Mouse (Mus musculus) heart, postnatal 4 days (tissue): ENCODE data around the gene Ap1s3. TPM values are rescaled to one million over a fixed set of nuclear protein-coding genes. Genes with fewer than 3 reads are reported as not detected.

Experiments used
- DNase-seq: peaks from one replicate; pipeline ENCODE4 v3.0.0; 2021
- total RNA-seq, 2 experiments: library from RNA; stranded (reverse); gene quantifications; 2 replicates each; pipeline ENCODE4 v1.2.3; 2021

Ap1s3 gene
- 1 to 10 TPM; 2.4 to 3.2 TPM for total RNA-seq

GRCm38 (mm10) chr1:79671543-79672337 is at the start of gene Ap1s3:
TSS of gene Ap1s3 (minus strand) at chr1:79671972.
- DNase-seq: peak; percentile 25

DNA sequence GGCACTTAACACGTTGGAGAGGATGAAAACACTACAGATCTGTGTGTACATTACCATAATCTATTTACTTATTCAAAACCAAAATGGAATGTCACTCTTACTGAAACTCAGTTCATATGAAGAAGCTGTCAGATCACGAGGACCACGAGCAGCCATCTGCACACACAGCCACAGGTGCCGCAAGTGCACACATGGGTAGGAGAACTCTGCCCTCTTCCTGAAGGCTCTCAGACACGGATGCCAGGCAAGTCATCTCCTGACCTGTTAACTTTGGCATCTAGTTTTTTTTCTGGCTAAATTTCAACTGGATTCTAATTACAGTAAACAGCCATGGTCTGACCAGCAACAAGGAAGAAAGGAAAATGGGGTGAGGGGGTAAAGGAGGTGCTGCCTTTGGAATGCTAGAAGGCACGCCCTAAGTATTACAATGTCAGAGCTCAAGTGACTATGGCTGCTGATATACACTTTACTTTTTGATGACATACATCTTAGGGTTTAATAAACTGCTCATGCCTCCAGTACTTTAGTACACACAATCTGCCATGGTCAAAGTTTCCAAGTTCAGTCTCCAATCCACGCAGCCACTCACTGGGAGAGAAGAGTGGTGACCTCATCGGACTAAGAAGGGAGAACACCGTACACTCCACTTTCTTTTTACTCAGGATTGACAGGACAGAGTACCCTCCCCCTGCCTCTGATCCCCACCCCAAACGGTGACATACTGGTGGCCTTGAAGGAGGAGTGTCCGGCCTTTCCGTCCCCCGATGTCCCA is 42.6 kb upstream of the Ap1s3 start:
- DNase-seq: no peak

GRCm38 (mm10) chr1:79713081-79713480 is 41.3 kb upstream of the Ap1s3 start:
- DNase-seq: peak; percentile 1

DNA sequence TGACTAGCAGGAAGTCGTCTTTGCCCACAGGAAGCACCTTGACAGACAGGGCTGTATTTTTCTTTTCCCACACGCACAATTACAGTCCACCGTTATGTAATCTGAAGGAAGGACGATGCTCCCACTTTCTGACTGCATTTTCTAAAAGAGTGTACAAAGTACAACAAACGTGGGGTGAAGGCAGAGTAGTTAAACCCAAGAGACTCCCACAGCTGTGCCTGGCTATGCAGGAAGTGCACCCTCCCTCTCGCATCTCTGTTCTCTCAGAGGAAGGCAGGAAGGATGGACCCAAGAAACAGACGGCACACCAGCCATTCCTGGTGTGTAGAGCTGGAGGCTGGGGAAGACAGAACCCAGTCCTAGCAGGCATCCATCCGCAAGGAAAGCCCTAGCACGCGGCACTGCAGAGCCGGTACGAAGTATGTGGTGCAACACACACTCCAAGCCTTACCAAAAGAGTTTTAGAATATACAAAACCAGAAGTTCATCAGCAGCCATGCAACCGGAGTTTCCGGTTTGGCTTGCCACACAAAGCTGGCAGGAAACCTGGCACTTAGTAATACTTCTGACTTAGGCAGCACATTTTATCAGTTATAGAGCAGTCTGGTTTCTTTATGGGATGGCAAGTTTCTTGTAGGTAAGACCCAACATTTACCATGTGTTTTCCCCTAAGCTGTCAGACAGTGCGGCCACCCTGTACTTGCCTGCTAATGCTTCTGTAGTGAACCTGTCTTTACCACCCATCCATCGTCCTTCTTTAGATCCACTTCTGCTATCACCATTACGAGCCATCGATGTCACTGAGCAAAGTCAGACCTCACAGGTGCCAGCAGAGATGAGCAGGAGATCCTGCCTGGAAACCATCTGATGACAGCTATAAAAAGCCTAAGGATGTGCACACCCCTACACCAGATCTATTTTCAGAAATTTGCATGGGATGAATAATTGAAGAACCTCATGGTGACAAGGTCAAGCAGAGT is 39.7 kb upstream of the Ap1s3 start:
- no peak for DNase-seq

GRCm38 (mm10) chr1:79710678-79711077 is 38.9 kb upstream of the Ap1s3 start:
- DNase-seq: no peak

GRCm38 (mm10) chr1:79710216-79710615 is 38.4 kb upstream of the Ap1s3 start:
- DNase-seq: no peak

DNA sequence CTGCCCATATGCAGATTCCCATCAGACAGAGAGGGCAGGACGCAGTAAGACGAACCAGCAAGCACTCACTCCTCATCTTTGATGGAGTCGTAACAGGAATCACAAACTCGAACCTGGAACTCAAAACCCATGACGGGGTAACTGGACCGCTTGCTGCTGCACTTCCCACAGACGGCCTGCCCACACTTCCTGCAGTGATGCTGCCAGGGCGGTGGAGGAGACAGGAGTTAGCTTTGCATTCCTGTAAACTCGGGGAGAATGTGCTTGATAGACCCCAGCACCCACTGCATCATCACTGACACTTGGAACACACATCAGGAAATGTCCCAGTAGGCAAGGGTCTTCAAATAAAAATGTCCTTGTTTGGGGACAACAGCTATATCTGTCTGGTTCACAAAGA is 35.6 kb upstream of the Ap1s3 start:
- DNase-seq: no peak

GRCm38 (mm10) chr1:79706707-79707106 is 34.9 kb upstream of the Ap1s3 start:
- DNase-seq: no peak

- DNase-seq: no peak
Measured at GRCm38 (mm10) chr1:79704672-79705071, 32.9 kb upstream of the Ap1s3 start.

DNA sequence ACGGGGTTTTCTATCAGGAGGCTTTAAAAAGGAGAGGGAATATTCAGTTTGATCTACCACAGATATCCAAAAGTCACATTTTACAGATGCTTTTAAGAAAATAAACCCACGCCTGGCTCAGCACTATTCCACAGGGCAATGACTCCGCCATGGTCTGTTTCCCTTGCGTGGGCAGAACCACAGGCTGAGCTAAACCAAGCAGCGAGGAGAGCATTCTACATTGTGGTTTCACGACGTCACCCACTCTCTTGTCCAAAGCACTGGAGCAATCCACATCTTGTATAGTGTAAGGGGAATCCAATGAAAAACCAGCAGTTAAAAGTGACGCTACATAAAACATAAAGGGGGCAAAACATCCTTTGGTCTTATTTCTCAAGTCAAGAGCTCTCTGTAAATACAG is 31.7 kb upstream of the Ap1s3 start:
- no peak for DNase-seq

DNA sequence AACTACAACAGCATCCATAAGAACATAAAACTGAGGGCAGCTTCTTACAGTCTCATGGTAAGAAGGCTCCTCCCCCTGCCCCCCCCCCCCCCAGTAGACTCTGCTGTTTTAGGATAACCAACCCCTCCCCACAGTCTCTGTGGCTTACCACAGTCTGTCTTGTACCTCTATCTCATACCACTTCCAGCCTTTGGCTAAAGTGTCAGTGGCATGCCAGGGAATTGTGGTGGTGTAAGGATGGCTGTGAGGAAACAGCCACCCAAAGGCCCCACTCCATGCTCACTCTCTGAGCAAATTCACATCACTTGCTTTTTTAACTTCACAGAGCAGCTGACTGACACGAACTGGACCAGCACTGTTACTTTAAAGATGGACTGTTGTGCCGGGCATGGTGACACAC is 26.7 kb upstream of the Ap1s3 start:
- no peak for DNase-seq

DNA sequence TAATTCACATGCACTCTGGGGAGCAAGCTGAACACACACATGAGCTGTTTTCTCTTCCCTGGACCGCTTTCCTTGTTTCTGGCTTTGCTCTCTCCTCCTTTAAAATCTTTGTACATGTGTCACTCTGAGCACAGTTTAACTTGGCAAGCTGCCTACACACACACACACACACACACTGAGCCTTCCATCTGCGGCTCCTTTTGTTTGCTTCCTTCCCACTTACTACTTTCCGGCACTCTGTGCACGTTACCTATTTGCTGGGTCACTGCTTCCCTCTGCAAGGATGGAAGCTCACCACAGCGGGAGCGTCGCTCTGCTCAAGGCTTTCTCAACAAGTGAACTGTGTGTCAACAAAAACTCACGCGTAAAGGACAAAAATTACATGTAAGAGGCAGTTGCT is 25.6 kb upstream of the Ap1s3 start:
- peak; percentile 26 for DNase-seq

- no peak for DNase-seq
Measured at GRCm38 (mm10) chr1:79696933-79697332, 25.2 kb upstream of the Ap1s3 start.

GRCm38 (mm10) chr1:79692482-79692881 is 20.7 kb upstream of the Ap1s3 start:
- DNase-seq: no peak

DNA sequence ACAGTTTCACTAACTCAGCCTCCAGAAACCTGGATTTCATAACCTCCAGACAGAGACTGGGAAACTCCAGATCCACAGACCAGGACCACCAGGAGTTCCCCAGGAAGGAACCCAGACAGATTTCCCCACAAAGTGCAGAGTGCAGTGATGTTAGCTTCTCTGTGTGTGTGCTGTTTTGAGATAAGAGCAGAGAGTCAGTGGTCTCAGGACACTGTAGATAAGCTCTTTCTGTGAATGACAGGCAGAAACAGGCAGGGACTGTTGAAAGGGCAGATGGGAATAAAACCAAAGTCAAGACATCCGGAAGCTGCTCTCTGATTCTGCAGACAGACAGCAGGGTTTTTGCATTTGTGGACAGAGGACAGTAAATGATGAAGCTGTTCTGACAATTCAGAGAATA is 15.5 kb upstream of the Ap1s3 start:
- DNase-seq: no peak

DNA sequence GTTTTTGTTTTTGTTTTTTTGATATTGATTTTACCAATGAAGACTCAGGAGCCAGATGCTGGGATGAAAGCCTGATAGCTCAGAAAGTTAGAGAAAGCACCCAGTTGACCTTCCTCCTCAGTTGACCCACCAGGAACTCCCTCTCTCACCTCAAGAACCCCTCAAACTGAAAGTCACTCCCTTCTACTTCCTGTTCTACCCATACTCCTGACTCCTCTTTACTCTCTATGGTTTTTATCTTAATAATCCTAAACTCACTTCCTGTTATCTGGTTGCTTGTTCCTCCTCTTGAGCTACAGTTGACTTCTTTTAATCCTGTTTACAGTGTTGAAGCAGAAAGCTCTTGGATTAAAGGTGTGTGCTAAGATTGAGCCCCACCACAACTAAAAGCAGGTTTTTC is 12.3 kb upstream of the Ap1s3 start:
- DNase-seq: no peak

DNA sequence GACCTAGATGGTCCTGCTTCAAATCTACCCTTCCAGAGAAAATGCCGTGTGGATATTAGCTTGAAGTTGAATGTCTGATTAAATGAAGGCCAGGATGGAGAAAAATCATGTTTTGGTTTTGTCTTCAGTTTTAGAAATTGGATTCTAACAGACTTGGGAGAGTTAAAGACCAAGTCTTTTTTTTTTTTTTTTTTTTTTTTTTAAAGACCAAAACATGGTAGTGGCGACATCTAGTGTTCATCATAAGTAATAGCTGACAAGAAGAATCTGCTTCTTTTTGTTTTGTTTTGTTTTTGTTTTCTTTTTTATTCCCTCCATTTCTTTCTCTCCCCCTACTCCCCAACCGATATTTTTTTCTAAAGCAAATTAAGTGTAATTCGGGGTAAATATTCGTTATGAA is 11.2 kb upstream of the Ap1s3 start:
- DNase-seq: no peak

- DNase-seq: no peak
Measured at GRCm38 (mm10) chr1:79680777-79681176, 9.0 kb upstream of the Ap1s3 start.

- DNase-seq: no peak
Measured at GRCm38 (mm10) chr1:79678117-79678684, 6.4 kb upstream of the Ap1s3 start.

GRCm38 (mm10) chr1:79675716-79676115 is 3.9 kb upstream of the Ap1s3 start:
- no peak for DNase-seq

GRCm38 (mm10) chr1:79671196-79671542 is 603 bp downstream of the Ap1s3 start:
- DNase-seq: no peak

GRCm38 (mm10) chr1:79669419-79669974 is 2.3 kb downstream of the Ap1s3 start:
- DNase-seq: no peak
